ENCODE assay signal across 13 mouse cellular contexts in the genomic region with DNA sequence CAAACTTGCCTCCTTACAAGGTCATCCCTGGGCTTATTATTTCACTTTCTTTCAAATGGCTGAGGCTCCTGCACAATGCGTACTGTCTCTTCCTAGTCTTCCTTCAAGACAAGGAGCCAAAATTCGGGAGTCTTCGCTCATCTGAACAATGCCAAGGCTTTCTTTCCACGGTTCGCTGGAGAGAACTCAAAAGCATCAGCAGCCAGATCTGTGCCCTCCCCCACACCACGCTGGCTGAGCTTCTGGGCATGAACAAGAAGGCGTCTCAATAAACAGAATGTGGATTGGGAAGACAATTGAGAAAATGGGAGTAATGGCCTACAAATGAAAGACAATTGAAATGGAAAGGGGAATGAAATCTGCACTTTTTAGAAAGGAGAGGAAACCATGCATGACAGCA.
DNase-seq lines count a peak whose midpoint lies in the region; ATAC-seq and TF ChIP-seq lines count a peak whose summit lies in the region.
"Had no signal": no experiment of that assay in that cellular context is flagged by ENCODE, and none has a peak within 500 bp of the region (broad histone marks: within the 10 kb centered on the region; RNA-seq: fewer than 3 reads in every experiment).

No protein-coding gene starts in this region.

- 34% methylated on average over 7 of the region's 7 CpGs for WGBS in midbrain, postnatal 0 days
- 18% methylated on average over 7 of the region's 7 CpGs for WGBS in midbrain, embryonic 14.5 days

- no peaks in the 10 kb centered on the region for H3K9me3 ChIP-seq in midbrain, postnatal 0 days (ENCODE audit: low read length)
- H3K9me3 ChIP-seq in midbrain, embryonic 14.5 days (ENCODE audit: control insufficient read depth, low read length): no peaks in the 10 kb centered on the region
- H3K9me3 ChIP-seq: heart, embryonic 13.5 days; liver, embryonic 15.5 days; midbrain, embryonic 13.5 days had no signal

- intact Hi-C loops in left cerebral cortex, adult 2 months (cut with DNase I): loop anchor here (5.0 kb wide), 1 partner anchor 89 kb away; no protein-coding TSS in a partner anchor

- DNase-seq in cerebellum, postnatal 14 days: peak; percentile 61 to 65
- DNase-seq in cerebellum, adult 9-11 months: no peak
- DNase-seq in midbrain, postnatal 0 days (ENCODE audit: low spot score): peak; percentile 36
- no peak for DNase-seq in midbrain, embryonic 14.5 days
- DNase-seq in left cerebral cortex, adult 2 months (ENCODE audit: extremely low spot score in 1 of 2, low spot score in 2 of 2): peak; percentile 17 to 23
- peak; percentile 27 for DNase-seq in telencephalon, adult 2 months (ENCODE audit: low read depth, low spot score)
- no peak for DNase-seq in MN1 (ENCODE audit: low spot score)

- no peak overlapping the region for H3K27ac ChIP-seq in midbrain, postnatal 0 days (ENCODE audit: low read depth, low read length)
- H3K27ac ChIP-seq in midbrain, embryonic 14.5 days (replicated peaks; ENCODE audit: low read depth, low read length): no peak overlapping the region
- H3K27ac ChIP-seq in left cerebral cortex, adult 2 months: no peak overlapping the region
- H3K27ac ChIP-seq: heart, embryonic 13.5 days; liver, embryonic 15.5 days; midbrain, embryonic 13.5 days; stomach, postnatal 0 days had no signal

- no peak for ATAC-seq in midbrain, postnatal 0 days (ENCODE audit: low FRiP score)
- ATAC-seq in midbrain, embryonic 14.5 days (ENCODE audit: low FRiP score, low TSS enrichment): no peak
- ATAC-seq in inflammation-experienced regulatory T-cells, adult 6 months: no peak
- ATAC-seq: forebrain, embryonic 16.5 days; midbrain, embryonic 13.5 days had no signal

- no peak for TF ChIP-seq CTCF in midbrain, postnatal 0 days (IDR thresholded peaks at IDR 0.05)
- no peak for TF ChIP-seq CTCF in left cerebral cortex, adult 2 months (IDR thresholded peaks at IDR 0.05)

- H3K4me1 ChIP-seq in midbrain, postnatal 0 days (ENCODE audit: insufficient read depth, low read length): no peaks in the 10 kb centered on the region
- no peaks in the 10 kb centered on the region for H3K4me1 ChIP-seq in midbrain, embryonic 14.5 days (ENCODE audit: control insufficient read depth, insufficient read depth, low read length)
- H3K4me1 ChIP-seq: midbrain, embryonic 13.5 days had no signal

- H3K9ac ChIP-seq in midbrain, postnatal 0 days (replicated peaks; ENCODE audit: low read length, poor library complexity, severe bottlenecking): no peak overlapping the region
- H3K9ac ChIP-seq in midbrain, embryonic 14.5 days (replicated peaks; ENCODE audit: low read length): no peak overlapping the region
- H3K9ac ChIP-seq: heart, embryonic 13.5 days; liver, embryonic 15.5 days; midbrain, embryonic 13.5 days had no signal

- H3K4me2 ChIP-seq in midbrain, postnatal 0 days (ENCODE audit: low read depth, low read length, poor library complexity, severe bottlenecking): no peak overlapping the region
- H3K4me2 ChIP-seq in midbrain, embryonic 14.5 days (ENCODE audit: low read length): no peak overlapping the region
- H3K4me2 ChIP-seq: heart, embryonic 13.5 days; liver, embryonic 15.5 days; midbrain, embryonic 13.5 days had no signal

- no peaks in the 10 kb centered on the region for H3K36me3 ChIP-seq in midbrain, postnatal 0 days (ENCODE audit: insufficient read depth, low read length)
- no peaks in the 10 kb centered on the region for H3K36me3 ChIP-seq in midbrain, embryonic 14.5 days (ENCODE audit: control insufficient read depth, insufficient read depth, low read length)
- H3K36me3 ChIP-seq: heart, embryonic 13.5 days; liver, embryonic 15.5 days; midbrain, embryonic 13.5 days had no signal

- no peaks in the 10 kb centered on the region for H3K27me3 ChIP-seq in midbrain, postnatal 0 days (ENCODE audit: insufficient read depth, low read length)
- H3K27me3 ChIP-seq in midbrain, embryonic 14.5 days (ENCODE audit: control insufficient read depth, insufficient read depth, low read length): no peaks in the 10 kb centered on the region
- H3K27me3 ChIP-seq: heart, embryonic 13.5 days; liver, embryonic 15.5 days; midbrain, embryonic 13.5 days had no signal

- H3K4me3 ChIP-seq in midbrain, postnatal 0 days (ENCODE audit: low read depth, low read length): no peak overlapping the region
- no peak overlapping the region for H3K4me3 ChIP-seq in midbrain, embryonic 14.5 days (replicated peaks; ENCODE audit: low read depth, low read length)
- H3K4me3 ChIP-seq in left cerebral cortex, adult 2 months: no peak overlapping the region
- H3K4me3 ChIP-seq: heart, embryonic 13.5 days; liver, embryonic 15.5 days; midbrain, embryonic 13.5 days had no signal

Comparison
In these comparisons a context has a peak if more than half of its experiments do, and no peak if none do; other contexts are left out.
1. DNase-seq: peak in cerebellum, postnatal 14 days (2 of 2), midbrain, postnatal 0 days (single experiment), left cerebral cortex, adult 2 months (2 of 2) and telencephalon, adult 2 months (single experiment); none in cerebellum, adult 9-11 months (single experiment), midbrain, embryonic 14.5 days (single experiment) and MN1 (single experiment).